Mouse (Mus musculus) cerebellum, adult 11-12 months (tissue): ENCODE measurements around the gene Npdc1.

ENCODE experiments used
- DNase-seq: peaks from one replicate; pipeline ENCODE4 v3.0.0; 2022

Npdc1 gene

DNA sequence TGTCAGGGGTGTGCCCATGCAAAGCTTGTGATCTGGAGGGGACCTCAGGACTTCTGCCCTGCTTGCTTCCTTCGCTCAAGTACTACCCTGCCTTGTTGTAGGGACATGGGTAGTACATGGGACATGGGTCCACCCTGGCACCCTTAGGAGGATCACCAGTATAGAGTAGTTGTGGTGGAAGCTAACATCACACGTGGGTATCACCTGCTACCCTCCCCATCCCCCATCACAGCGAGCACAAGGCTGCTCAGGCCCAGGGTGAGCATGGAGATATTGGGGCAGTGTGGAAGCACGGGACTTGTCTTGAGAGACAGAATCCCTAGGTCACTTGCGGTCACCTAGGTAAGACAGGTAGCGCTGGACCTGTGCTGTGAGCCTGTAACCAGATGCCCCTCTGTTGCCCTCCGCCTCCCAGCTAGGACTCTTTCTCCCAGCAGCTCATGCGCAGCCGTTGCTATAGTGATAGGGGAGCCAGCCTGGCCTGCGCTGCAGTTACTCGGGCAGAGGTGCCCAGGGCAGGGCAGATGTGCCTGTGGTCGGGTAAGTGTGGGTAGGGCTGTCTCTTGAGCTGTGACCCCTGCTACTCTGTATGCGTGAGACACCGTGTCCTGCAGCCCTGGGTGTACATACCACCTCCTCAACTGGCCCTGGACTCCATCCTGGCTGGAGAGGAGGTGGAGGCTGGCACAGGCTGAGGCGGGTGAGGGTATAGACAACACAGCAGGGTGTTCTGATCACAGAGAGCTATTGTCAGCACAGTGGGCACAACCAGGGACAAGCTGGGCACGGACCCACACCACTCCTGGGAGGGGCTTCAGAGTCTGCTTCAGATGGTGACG, 31.5 kb downstream of the Npdc1 start:
- peak; percentile 76 for DNase-seq

DNA sequence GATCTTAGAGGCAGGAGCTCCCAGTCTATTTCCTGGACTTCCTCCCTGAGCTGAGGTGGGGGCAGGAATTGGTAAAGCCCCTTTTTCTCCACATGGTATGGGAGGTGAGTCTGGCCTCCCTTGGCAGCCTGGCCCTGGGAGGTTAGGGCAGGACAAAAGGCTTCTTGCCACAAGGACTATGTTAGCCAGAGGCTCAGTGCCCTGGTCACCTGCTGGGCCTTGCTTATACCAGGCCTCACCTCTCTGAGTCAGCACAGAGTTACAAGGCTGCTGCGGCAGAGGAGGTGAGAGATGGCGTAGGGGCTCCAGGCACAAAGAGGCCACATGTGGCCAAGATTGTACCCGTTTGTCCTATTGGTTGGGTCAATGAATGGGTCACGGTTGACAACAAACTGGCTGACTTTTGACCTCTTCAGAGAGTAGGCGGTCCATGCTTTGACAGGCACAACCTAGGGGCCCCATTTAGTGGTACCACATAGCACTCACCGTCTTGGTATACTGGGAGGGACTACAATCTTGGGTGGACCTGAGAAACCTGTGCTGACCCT, 32.2 kb downstream of the Npdc1 start:
- peak; percentile 65 for DNase-seq

DNA sequence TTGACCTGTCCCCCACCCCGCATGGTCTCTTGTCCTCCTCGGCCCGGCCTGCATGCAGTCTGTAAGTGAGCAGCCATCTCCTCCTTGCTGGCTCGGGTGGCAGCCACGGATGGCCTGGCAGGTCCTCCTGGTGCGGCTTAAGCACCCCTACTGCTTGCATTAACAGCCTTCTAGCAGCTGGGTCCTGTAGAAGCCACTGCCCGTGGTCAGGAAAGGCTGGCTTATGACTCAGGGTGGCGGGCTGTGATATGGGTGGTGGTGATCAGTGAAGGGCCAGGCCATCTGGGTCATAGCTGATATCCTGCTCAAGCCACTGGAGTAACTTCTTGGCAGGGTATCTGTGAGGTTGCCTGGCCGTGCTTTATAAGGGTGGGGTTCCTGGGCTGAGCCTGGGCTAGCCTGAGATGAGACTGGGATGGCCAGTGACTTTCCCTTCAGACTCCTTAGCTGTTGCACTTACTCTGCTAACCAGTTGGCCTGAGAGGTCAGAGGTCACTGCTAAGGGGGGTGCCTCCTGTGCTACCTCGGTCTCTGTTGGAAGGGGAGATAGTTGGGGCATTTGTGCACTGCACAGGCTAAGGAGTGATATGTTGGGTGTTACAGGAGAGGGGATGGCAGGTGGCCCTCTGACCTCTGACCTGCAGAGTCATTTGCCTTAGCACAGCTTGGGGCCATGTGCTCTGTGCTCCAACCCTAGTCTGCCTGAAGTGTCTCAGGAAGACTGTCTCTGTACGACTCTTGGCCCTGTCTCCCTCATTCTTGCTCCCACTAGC, 33.4 kb downstream of the Npdc1 start:
- peak; percentile 69 for DNase-seq

DNA sequence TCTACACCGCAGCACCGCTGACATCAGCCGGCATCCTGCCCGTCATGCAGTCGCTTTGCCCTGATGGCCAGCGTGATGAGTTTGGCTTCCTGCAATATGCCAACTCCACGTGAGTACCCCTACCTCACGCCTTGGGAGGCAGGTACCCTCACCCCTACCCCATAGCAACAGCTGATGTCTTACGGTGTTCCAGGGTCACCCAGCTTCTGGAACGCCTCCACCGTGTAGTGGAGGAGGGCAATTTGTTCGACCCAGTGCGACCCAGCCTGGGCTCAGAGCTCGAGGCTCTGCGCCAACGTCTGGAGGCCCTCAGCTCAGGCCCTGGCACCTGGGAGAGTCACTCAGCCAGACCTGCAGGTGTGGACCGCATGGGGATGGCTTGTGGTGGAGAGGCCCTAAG, 34.0 kb downstream of the Npdc1 start:
- DNase-seq = peak; percentile 68

DNA sequence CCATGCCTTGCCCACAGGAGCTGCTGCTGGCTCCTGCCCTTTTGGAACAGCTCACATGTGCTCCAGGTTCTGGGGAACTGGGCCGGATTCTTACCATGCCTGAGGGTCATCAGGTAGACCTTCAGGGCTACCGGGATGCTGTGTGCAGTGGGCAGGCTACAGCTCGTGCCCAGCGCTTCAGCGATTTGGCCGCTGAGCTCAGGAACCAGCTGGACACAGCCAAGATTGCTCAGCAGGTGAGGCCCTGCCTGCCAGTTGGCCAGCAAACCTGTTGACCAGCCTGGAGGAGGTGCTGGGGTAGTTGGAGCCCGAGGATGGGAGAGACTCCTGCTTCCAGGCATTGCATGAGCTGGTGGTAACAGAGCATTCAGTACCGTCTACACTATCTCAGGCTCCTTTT, 35.1 kb downstream of the Npdc1 start:
- DNase-seq = peak; percentile 97

DNA sequence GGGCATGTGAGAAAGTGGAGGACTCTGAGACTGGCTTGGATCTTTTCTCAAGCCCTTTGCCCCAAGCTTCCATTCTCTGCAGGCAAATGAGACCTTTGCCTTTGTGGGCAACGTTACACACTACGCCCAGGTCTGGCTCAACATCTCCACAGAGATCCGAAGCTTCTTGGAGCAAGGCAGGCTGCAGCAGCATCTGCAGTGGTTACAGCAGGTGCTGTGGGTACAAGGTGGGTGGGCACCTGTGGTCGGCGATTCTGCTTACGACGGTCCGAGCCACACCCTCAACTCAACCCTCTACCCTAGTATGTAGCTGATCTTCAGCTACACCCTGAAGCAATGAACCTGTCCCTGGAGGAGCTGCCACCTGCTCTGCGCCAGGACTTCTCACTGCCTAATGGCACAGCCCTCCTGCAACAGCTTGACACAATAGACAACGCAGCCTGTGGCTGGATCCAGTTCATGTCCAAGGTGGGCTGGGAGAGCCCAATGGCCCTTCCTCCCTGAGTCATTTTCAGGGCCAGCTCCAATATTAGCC, 37.2 kb downstream of the Npdc1 start:
- DNase-seq = peak; percentile 57

DNA sequence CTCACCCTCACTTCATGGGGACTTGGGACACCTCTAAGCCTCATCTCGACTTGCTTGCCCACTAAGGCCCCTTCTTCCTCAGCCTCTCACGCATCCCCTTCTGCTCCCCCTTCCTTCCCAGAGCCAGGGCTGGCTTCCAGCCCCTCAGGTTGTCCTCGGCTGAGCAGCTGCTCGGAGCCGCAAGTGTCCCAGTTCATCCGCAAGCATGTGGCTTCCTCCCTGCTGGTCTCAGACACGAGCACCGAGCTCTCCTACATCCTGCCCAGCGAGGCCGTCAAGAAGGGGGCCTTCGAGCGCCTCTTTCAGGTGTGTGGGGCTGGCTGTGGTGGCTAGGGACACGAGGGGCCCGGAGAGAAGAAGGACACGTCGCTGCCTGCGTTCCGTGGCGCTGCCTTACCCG, 41.9 kb downstream of the Npdc1 start:
- DNase-seq = peak; percentile 61

DNA sequence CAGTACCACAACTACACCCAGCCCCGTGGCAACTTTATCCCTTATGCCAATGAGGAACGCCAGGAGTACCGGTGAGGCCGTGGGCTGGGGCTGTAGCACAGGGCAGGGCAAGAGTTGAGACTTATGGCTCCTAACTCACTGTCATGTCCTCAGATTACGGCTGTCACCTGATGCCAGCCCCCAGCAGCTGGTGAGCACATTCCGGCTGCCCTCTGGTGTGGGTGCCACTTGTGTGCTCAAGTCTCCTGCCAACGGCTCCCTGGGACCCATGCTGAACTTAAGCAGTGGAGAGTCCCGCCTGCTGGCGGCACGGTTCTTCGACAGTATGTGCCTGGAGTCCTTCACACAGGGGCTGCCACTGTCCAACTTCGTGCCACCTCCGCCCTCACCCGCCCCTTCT, 43.5 kb downstream of the Npdc1 start:
- peak; percentile 35 for DNase-seq

DNA sequence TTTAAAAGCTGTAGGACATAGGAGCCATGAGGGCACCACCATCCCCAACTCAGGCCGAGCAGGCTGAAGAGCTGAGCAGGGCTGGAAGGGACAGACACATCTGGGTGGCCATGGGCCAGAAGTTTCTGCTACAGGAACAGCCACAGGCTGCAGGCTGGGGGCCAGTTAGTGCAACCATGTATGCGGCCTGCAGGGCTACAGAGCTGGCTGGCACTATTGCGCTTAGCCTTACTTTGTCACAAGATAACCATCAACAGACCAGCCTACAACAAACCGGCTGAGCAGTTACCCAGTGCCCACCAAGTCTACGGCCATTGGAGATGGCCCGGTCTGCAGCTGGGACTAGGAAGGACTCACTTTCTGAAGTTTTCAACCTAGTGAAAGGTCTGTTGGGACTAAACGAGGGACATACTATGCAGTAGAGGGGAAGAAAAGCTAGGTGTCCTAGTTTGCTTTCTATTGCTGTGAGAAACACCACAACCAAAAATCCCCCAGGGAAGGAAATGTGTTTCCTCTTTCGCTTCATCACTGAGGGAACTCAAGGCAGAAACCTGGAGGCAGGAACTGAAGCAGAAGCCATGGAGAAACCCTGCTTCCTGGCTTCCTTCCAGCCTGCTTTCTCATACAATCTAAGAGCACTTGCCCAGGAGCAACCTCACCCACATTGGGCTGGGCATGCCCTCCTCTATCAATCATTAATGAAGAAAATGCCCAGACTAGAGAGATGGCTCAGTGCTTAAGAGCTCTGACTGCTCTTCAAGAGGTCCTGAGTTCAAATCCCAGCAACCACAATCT, 51.9 kb downstream of the Npdc1 start:
- no peak for DNase-seq

DNA sequence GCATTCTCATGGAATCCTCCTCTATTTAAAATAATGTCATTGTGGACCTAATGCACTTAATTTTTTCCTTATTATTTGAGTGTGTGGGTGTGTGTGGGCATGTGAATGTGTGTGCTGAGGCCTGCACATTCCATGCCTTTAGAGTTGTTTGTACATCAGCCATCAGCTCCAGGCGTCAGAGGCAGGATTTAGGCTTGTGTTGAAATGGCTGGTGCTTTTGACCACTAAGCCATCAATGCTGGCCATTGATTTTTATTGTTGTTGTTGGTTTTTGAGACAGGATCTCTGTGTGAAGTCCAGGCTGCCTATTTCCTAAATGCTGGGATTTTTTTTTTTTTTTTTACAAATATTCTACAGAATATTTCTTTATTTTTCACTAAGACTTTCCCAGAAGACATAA, 53.8 kb downstream of the Npdc1 start:
- DNase-seq = no peak

DNA sequence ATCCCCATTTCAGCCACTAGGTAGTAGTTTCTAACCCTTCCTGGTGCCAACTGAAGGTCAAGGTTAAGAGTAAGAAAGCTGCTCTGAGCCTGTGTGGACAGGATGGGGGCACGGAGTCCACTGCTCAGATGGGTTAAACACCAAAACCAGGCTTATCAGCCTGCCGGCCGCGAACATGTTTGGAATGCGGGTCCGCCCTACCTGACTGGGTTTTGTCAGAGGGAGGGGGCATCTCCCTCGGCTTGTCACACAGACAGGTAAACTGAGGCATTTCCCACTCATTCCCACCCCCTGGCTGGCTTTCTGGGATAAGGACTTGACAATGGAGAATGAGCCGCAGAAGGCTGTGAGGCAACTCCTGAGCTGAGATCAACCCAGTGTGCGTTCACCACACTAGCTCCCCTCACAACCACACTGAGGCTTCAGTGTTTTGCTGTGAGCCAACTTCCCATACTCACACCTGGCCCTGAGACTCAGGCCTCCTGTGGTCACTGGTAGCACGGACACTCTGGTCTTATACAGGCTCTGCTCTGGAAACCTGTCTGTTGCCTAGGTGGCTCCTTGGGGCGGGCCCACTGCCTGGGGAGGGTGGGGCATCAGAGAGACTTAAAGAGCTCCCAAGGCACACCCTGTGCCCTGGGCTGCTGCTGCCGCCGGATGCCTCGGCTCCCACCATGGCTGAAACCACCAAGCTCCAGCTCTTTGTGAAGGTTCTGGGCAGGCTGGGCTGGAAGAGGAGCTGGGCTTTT, 57.2 kb downstream of the Npdc1 start, which contains the start of gene Clic3:
Clic3 (plus strand) TSS at position 634 of the 749 bp plus-strand sequence.
- no peak for DNase-seq

DNA sequence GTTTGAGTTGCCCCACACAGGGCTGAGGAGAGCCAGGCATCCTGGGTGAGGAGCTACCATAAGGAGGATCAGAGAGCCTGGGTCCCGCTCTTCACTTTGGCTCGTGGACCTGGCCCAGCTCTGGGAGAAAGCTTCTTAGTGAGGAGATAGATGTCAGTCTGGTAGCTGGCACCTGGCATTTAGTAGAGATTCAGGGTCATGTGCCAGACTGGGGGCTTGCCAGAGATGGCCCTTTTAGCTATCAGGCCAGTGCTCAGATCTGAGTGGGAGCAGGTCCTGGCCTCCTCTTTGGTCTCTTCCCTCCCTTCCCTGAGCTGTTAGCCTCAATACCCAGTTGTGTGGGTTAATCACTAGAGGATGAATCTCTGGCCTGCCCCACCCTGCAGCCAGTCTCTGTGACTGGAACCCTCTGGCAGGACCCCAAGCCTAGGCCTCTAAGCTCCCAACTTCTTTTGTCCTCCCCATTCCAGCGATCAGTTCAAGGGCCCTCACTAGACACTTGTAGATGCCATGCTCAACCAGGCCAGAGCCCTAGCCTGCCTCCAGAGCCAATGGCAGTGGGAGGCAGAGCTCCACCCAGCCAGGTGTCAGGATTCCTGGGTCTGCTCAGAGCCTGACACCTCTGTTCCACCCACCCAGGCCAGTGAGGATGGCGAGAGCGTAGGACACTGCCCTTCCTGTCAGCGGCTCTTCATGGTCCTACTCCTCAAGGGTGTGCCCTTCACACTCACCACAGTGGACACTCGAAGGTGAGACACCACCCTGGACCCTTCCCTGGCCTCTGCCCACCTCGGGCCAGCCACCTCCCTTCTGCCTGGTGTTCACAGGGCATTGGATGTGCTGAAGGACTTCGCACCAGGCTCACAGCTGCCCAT, 58.1 kb downstream of the Npdc1 start:
- DNase-seq = peak; percentile 73

DNA sequence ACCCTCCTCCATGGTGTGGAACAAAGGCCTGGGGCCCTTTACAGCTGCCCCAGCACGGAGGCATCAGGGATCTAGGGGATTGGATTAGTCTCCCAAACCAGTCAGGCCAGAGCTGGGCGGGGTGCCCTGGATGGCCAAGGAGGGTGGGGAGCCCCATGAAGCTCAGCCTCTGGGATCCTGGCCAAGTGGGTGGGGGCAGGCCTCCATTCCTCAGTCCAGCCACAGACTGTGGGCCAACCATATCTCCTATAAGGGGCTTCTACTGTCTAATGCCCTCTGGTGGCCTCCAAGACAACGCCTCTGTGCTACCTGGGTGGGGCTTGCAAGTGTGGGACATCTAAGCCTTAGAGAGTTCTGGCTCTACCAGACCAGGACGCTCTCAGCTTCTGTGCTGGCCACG, 59.8 kb downstream of the Npdc1 start:
- DNase-seq = peak; percentile 70
